Mouse (Mus musculus): Measurements from ENCODE around the gene Ttc27.

- TF ChIP-seq POLR2A (IDR thresholded peaks at IDR 0.05; ENCODE audit: borderline replicate concordance, insufficient read depth, low read length) (no peak), CTCF (IDR thresholded peaks at IDR 0.05; ENCODE audit: borderline replicate concordance, insufficient read depth, low read depth, low read length) (no peak)
These were observed 63.1 kb downstream of the Ttc27 start for GRCm38 (mm10) chr17:74780627-74781026.
